In the genomic region with DNA sequence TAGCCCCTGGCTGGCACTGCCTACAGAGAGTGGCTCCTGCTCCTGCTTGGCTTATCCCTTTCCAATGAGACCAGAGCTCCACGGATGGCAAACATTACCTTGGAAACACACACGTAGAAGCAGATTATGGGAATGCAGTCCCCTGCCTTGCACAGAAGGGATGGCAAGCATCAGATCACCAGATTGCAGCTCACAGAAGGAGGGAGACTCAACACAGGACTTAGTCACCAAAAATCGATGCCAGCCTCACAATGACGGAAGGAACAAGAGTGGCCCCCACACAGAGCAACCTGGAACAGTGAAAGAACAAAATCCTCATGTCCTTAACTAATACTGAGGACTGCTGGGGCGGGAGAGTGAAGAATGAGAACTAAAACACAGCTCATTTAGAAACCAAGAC, we compare ENCODE assay signal across 12 mouse cellular contexts.
DNase-seq lines count a peak whose midpoint lies in the region; ATAC-seq and TF ChIP-seq lines count a peak whose summit lies in the region.
"Had no signal": no experiment of that assay in that cellular context is flagged by ENCODE, and none has a peak within 500 bp of the region (broad histone marks: within the 10 kb centered on the region; RNA-seq: fewer than 3 reads in every experiment).

No protein-coding gene starts in this region.

- no peak overlapping the region for H3K9ac ChIP-seq in hindbrain, postnatal 0 days (replicated peaks; ENCODE audit: low read length)
- no peak overlapping the region for H3K9ac ChIP-seq in hindbrain, embryonic 16.5 days (ENCODE audit: low read depth, low read length)
- H3K9ac ChIP-seq: intestine, embryonic 15.5 days; limb, embryonic 15.5 days had no signal

- H3K27ac ChIP-seq in hindbrain, postnatal 0 days, result no peak overlapping the region
- no peak overlapping the region for H3K27ac ChIP-seq in hindbrain, embryonic 16.5 days (ENCODE audit: low read depth, low read length)
- H3K27ac ChIP-seq in left cerebral cortex, adult 2 months, result no peak overlapping the region
- H3K27ac ChIP-seq: intestine, embryonic 15.5 days; limb, embryonic 15.5 days had no signal

- no peaks in the 10 kb centered on the region for H3K27me3 ChIP-seq in hindbrain, postnatal 0 days (ENCODE audit: insufficient read depth, low read length)
- H3K27me3 ChIP-seq in hindbrain, embryonic 16.5 days (replicated peaks; ENCODE audit: control insufficient read depth, insufficient read depth, low read length), result no peaks in the 10 kb centered on the region
- H3K27me3 ChIP-seq: intestine, embryonic 15.5 days; limb, embryonic 15.5 days had no signal

- intact Hi-C loops in left cerebral cortex, adult 2 months (cut with DNase I), result no loop called here

- 42% methylated on average over 5 of the region's 5 CpGs for WGBS in hindbrain, postnatal 0 days
- WGBS in hindbrain, embryonic 16.5 days, result 53% methylated on average over 5 of the region's 5 CpGs

- H3K4me1 ChIP-seq in hindbrain, postnatal 0 days (ENCODE audit: insufficient read depth, low read length), result no peaks in the 10 kb centered on the region
- H3K4me1 ChIP-seq in hindbrain, embryonic 16.5 days (ENCODE audit: control insufficient read depth, insufficient read depth, low read depth, low read length), result no peaks in the 10 kb centered on the region
- H3K4me1 ChIP-seq: intestine, embryonic 15.5 days had no signal

- no peak overlapping the region for H3K4me2 ChIP-seq in hindbrain, postnatal 0 days (ENCODE audit: low read depth, low read length)
- no peak overlapping the region for H3K4me2 ChIP-seq in hindbrain, embryonic 16.5 days (ENCODE audit: low read length)
- H3K4me2 ChIP-seq: intestine, embryonic 15.5 days; limb, embryonic 15.5 days had no signal

- no peaks in the 10 kb centered on the region for H3K9me3 ChIP-seq in hindbrain, postnatal 0 days (ENCODE audit: low read length)
- no peaks in the 10 kb centered on the region for H3K9me3 ChIP-seq in hindbrain, embryonic 16.5 days (ENCODE audit: control insufficient read depth, low read length)
- H3K9me3 ChIP-seq: intestine, embryonic 15.5 days; limb, embryonic 15.5 days had no signal

- peak; percentile 12 for DNase-seq in hindbrain, postnatal 0 days (ENCODE audit: low spot score)
- DNase-seq in frontal cortex, postnatal 36 days (ENCODE audit: low spot score in 2 of 2), result peak; percentile 30 to 46
- peak; percentile 11 to 26 for DNase-seq in left cerebral cortex, adult 2 months (ENCODE audit: extremely low spot score in 1 of 2, low spot score in 2 of 2)
- DNase-seq in telencephalon, adult 2 months (ENCODE audit: low read depth, low spot score), result peak; percentile 70
- no peak for DNase-seq in c-Kit-positive CD71-positive TER-119-positive erythroid progenitor cells, embryonic 14.5 days (ENCODE audit: low spot score)
- DNase-seq: kidney, postnatal 25 days; thymus, postnatal 14 days had no signal

- no peak for TF ChIP-seq CTCF in hindbrain, postnatal 0 days (IDR thresholded peaks at IDR 0.05; ENCODE audit: low read depth)
- no peak for TF ChIP-seq CTCF in left cerebral cortex, adult 2 months (IDR thresholded peaks at IDR 0.05)

- H3K4me3 ChIP-seq in hindbrain, postnatal 0 days (ENCODE audit: low read length), result no peak overlapping the region
- H3K4me3 ChIP-seq in hindbrain, embryonic 16.5 days (ENCODE audit: low read length), result no peak overlapping the region
- H3K4me3 ChIP-seq in left cerebral cortex, adult 2 months, result no peak overlapping the region
- H3K4me3 ChIP-seq: intestine, embryonic 15.5 days; limb, embryonic 15.5 days had no signal

- no peaks in the 10 kb centered on the region for H3K36me3 ChIP-seq in hindbrain, postnatal 0 days (ENCODE audit: insufficient read depth, low read length)
- no peaks in the 10 kb centered on the region for H3K36me3 ChIP-seq in hindbrain, embryonic 16.5 days (ENCODE audit: control insufficient read depth, insufficient read depth, low read length)
- H3K36me3 ChIP-seq: intestine, embryonic 15.5 days; limb, embryonic 15.5 days had no signal

- ATAC-seq in hindbrain, postnatal 0 days, result 0 out of 2 replicates have a peak, but pooled peaks have one; percentile 15
- ATAC-seq in hindbrain, embryonic 16.5 days, result no peak
- ATAC-seq in megakaryocyte-erythroid progenitor cell, adult 5-6 weeks (replicated peaks; ENCODE audit: low FRiP score, low TSS enrichment, poor library complexity, severe bottlenecking), result no peak
- ATAC-seq: CD4-positive, CD25-positive, alpha-beta regulatory T cell, adult 4 months; intestine, embryonic 15.5 days had no signal
